Mouse (Mus musculus): ENCODE data around the gene Tmem167.

DNA sequence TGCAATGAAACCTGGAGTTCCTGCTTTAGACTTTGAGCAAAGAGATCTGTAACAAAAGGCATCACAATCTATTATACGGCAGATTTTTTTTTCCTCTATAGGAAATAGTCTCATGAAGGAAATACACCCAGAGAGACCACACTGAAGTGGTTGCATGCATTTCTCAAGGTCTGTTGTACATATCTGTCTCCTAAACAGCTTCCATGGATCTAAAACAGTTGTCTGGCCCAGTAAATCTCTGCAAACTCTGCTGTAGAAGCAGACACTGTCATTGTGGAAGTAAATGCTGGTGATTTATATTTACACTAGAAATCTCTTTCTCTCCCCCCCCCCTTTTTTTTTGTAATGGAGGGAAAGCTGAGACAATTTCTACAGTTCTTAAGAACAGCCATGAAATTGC is 99.1 kb downstream of the Tmem167 start:
- TF ChIP-seq CTCF (IDR thresholded peaks at IDR 0.05; ENCODE audit: low read depth) = no peak
- TF ChIP-seq EP300 (IDR thresholded peaks at IDR 0.05; ENCODE audit: low read depth) = no peak
